24 mouse cellular contexts compared by ENCODE assay signal in the genomic region with DNA sequence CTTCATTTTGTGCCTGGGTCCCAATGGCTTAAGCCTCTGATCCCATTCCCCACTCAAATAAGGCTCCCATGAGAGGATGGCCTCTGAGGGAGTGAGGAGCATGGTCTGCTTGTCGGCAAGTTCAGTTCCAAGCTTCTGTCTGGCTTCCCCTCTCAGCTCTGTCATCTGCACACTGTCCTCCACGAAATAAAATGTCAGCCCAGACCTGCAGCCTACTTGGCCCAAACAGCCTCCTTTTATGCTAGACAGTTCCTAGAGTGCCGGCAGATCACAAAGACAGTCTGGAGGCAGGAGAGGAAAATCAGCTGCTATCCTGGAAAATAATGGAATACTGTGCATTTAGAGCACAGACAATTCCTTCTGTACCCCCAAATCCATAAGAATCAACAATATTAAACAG.
DNase-seq lines count a peak whose midpoint lies in the region; ATAC-seq and TF ChIP-seq lines count a peak whose summit lies in the region.
"Had no signal": no experiment of that assay in that cellular context is flagged by ENCODE, and none has a peak within 500 bp of the region (broad histone marks: within the 10 kb centered on the region; RNA-seq: fewer than 3 reads in every experiment).

No protein-coding gene starts in this region.

- H3K27me3 ChIP-seq in forebrain, embryonic 12.5 days = 0 out of 2 replicates have a peak, but pooled peaks cover 8% of the 10 kb centered on the region
- H3K27me3 ChIP-seq in forebrain, postnatal 0 days (ENCODE audit: insufficient read depth, low read length) = no peaks in the 10 kb centered on the region
- no peaks in the 10 kb centered on the region for H3K27me3 ChIP-seq in lung, embryonic 16.5 days (ENCODE audit: control insufficient read depth, insufficient read depth, low read depth, low read length)
- no peaks in the 10 kb centered on the region for H3K27me3 ChIP-seq in midbrain, embryonic 14.5 days (ENCODE audit: control insufficient read depth, insufficient read depth, low read length)
- no peaks in the 10 kb centered on the region for H3K27me3 ChIP-seq in liver, embryonic 12.5 days (replicated peaks)
- H3K27me3 ChIP-seq: heart, embryonic 12.5 days; hindbrain, embryonic 15.5 days; limb, embryonic 12.5 days; Patski had no signal

- no peak overlapping the region for H3K4me2 ChIP-seq in forebrain, embryonic 12.5 days
- no peak overlapping the region for H3K4me2 ChIP-seq in forebrain, postnatal 0 days (ENCODE audit: low read depth)
- no peak overlapping the region for H3K4me2 ChIP-seq in lung, embryonic 16.5 days (ENCODE audit: low read depth, low read length)
- H3K4me2 ChIP-seq in midbrain, embryonic 14.5 days (ENCODE audit: low read length) = no peak overlapping the region
- H3K4me2 ChIP-seq in liver, embryonic 12.5 days = no peak overlapping the region
- H3K4me2 ChIP-seq: heart, embryonic 12.5 days; hindbrain, embryonic 15.5 days; limb, embryonic 12.5 days had no signal

- H3K9me3 ChIP-seq in forebrain, embryonic 12.5 days = 0 out of 2 replicates have a peak, but pooled peaks cover 3% of the 10 kb centered on the region
- H3K9me3 ChIP-seq in forebrain, postnatal 0 days (ENCODE audit: low read length) = no peaks in the 10 kb centered on the region
- no peaks in the 10 kb centered on the region for H3K9me3 ChIP-seq in lung, embryonic 16.5 days (ENCODE audit: control insufficient read depth, low read length)
- H3K9me3 ChIP-seq in midbrain, embryonic 14.5 days (ENCODE audit: control insufficient read depth, low read length) = no peaks in the 10 kb centered on the region
- H3K9me3 ChIP-seq in liver, embryonic 12.5 days (replicated peaks) = no peaks in the 10 kb centered on the region
- H3K9me3 ChIP-seq: hindbrain, embryonic 15.5 days; limb, embryonic 12.5 days had no signal

- no peak for TF ChIP-seq POLR2A in lung, adult 2 months (IDR thresholded peaks at IDR 0.05; ENCODE audit: borderline replicate concordance, extremely low read depth, low read depth, low read length)

- peak overlapping the region; percentile 42; the same call in 1 of the 2 replicates for H3K27ac ChIP-seq in forebrain, embryonic 12.5 days
- no peak overlapping the region for H3K27ac ChIP-seq in forebrain, postnatal 0 days (ENCODE audit: low read depth, low read length)
- H3K27ac ChIP-seq in lung, embryonic 16.5 days (ENCODE audit: low read length) = peak overlapping the region; percentile 3; the same call in 1 of the 2 replicates
- peak overlapping the region; percentile 56 for H3K27ac ChIP-seq in midbrain, embryonic 14.5 days (replicated peaks; ENCODE audit: low read depth, low read length)
- H3K27ac ChIP-seq in liver, embryonic 12.5 days = no peak overlapping the region
- H3K27ac ChIP-seq: heart, adult 2 months; hindbrain, embryonic 15.5 days; limb, embryonic 12.5 days had no signal

- 0 out of 2 replicates have a peak overlapping the region, but pooled peaks have one; percentile 12 for H3K9ac ChIP-seq in forebrain, embryonic 12.5 days
- no peak overlapping the region for H3K9ac ChIP-seq in forebrain, postnatal 0 days
- no peak overlapping the region for H3K9ac ChIP-seq in lung, embryonic 16.5 days (ENCODE audit: low read length)
- H3K9ac ChIP-seq in midbrain, embryonic 14.5 days (replicated peaks; ENCODE audit: low read length) = no peak overlapping the region
- H3K9ac ChIP-seq in liver, embryonic 12.5 days = no peak overlapping the region
- H3K9ac ChIP-seq: heart, embryonic 12.5 days; hindbrain, embryonic 15.5 days; limb, embryonic 12.5 days had no signal

- no peak overlapping the region for H3K4me3 ChIP-seq in forebrain, embryonic 12.5 days (replicated peaks)
- no peak overlapping the region for H3K4me3 ChIP-seq in forebrain, postnatal 0 days (ENCODE audit: low read depth, low read length)
- H3K4me3 ChIP-seq in lung, embryonic 16.5 days (ENCODE audit: low read length) = no peak overlapping the region
- H3K4me3 ChIP-seq in lung, adult 2 months (replicated peaks; ENCODE audit: extremely low read depth, low read depth, low read length) = no peak overlapping the region
- no peak overlapping the region for H3K4me3 ChIP-seq in midbrain, embryonic 14.5 days (replicated peaks; ENCODE audit: low read depth, low read length)
- H3K4me3 ChIP-seq in liver, embryonic 12.5 days = no peak overlapping the region
- H3K4me3 ChIP-seq: heart, adult 2 months; heart, embryonic 12.5 days; hindbrain, embryonic 15.5 days; limb, embryonic 12.5 days had no signal

- ATAC-seq in forebrain, embryonic 12.5 days (ENCODE audit: low FRiP score) = no peak
- ATAC-seq in forebrain, postnatal 0 days = no peak
- peak; percentile 46 for ATAC-seq in lung, embryonic 16.5 days (ENCODE audit: low read depth)
- no peak for ATAC-seq in midbrain, embryonic 14.5 days (ENCODE audit: low FRiP score, low TSS enrichment)
- ATAC-seq in liver, embryonic 12.5 days = no peak
- ATAC-seq: inflammation-experienced regulatory T-cells, adult 6 months; Patski had no signal

- peaks cover 36% of the 10 kb centered on the region for H3K4me1 ChIP-seq in forebrain, embryonic 12.5 days
- peaks cover 8% of the 10 kb centered on the region; the same call in 1 of the 2 replicates for H3K4me1 ChIP-seq in forebrain, postnatal 0 days (ENCODE audit: insufficient read depth)
- H3K4me1 ChIP-seq in lung, embryonic 16.5 days (replicated peaks; ENCODE audit: control insufficient read depth, insufficient read depth, low read length) = no peaks in the 10 kb centered on the region
- H3K4me1 ChIP-seq in lung, adult 2 months (ENCODE audit: control insufficient read depth, insufficient read depth, low read length) = peaks cover 2% of the 10 kb centered on the region; the same call in 1 of the 2 replicates
- peaks cover 36% of the 10 kb centered on the region for H3K4me1 ChIP-seq in midbrain, embryonic 14.5 days (ENCODE audit: control insufficient read depth, insufficient read depth, low read length)
- H3K4me1 ChIP-seq in liver, embryonic 12.5 days = no peaks in the 10 kb centered on the region

- peaks cover 9% of the 10 kb centered on the region; the same call in 1 of the 2 replicates for H3K36me3 ChIP-seq in forebrain, embryonic 12.5 days (replicated peaks)
- H3K36me3 ChIP-seq in forebrain, postnatal 0 days (ENCODE audit: insufficient read depth) = no peaks in the 10 kb centered on the region
- H3K36me3 ChIP-seq in lung, embryonic 16.5 days (ENCODE audit: control insufficient read depth, insufficient read depth, low read length) = no peaks in the 10 kb centered on the region
- H3K36me3 ChIP-seq in midbrain, embryonic 14.5 days (ENCODE audit: control insufficient read depth, insufficient read depth, low read length) = no peaks in the 10 kb centered on the region
- H3K36me3 ChIP-seq in liver, embryonic 12.5 days = no peaks in the 10 kb centered on the region
- H3K36me3 ChIP-seq: hindbrain, embryonic 15.5 days; limb, embryonic 12.5 days had no signal

- TF ChIP-seq CTCF in forebrain, postnatal 0 days (IDR thresholded peaks at IDR 0.05; ENCODE audit: low read depth) = no peak
- TF ChIP-seq CTCF in lung, adult 2 months (IDR thresholded peaks at IDR 0.05; ENCODE audit: insufficient read depth, low read length) = no peak

- DNase-seq in forebrain, postnatal 0 days = no peak
- no peak for DNase-seq in lung, adult 2 months
- DNase-seq in midbrain, embryonic 14.5 days = peak; percentile 15
- DNase-seq in thymus, postnatal 4 days = no peak
- DNase-seq: adrenal gland, postnatal 14 days; cerebellum, adult 11 months; cerebellum, adult 9-10 months; cerebellum, postnatal 36 days; heart, adult 2 months; heart, postnatal 4 days; kidney, adult 11 months; kidney, postnatal 14 days; retina, postnatal 1 day; right cerebral cortex, postnatal 14 days; thymus, adult 18-20 months; thymus, postnatal 25 days had no signal

- WGBS in forebrain, embryonic 12.5 days = 33% methylated on average over 3 of the region's 3 CpGs
- WGBS in forebrain, postnatal 0 days = 20% methylated on average over 3 of the region's 3 CpGs
- 45% methylated on average over 3 of the region's 3 CpGs for whole genome bisulfite sequencing in lung, embryonic 16.5 days
- 71% methylated on average over 3 of the region's 3 CpGs for WGBS in lung, adult 2 months
- WGBS in midbrain, embryonic 14.5 days = 30% methylated on average over 3 of the region's 3 CpGs
- 66% methylated on average over 3 of the region's 3 CpGs for WGBS in liver, embryonic 12.5 days (ENCODE audit: insufficient replicate concordance)

Comparison
In these comparisons a context has a peak if more than half of its experiments do, and no peak if none do; other contexts are left out.
1. H3K27ac ChIP-seq: peak in forebrain, embryonic 12.5 days (single experiment), lung, embryonic 16.5 days (single experiment) and midbrain, embryonic 14.5 days (single experiment); none in forebrain, postnatal 0 days (single experiment) and liver, embryonic 12.5 days (single experiment).